Mouse (Mus musculus): ENCODE measurements around the gene Gtpbp6. TPM values are rescaled to one million over a fixed set of nuclear protein-coding genes. Genes with fewer than 3 reads are reported as not detected.

Gtpbp6 gene
- not detected for polyA plus RNA-seq (2014; fragmentation: Illumina TruSeq; extraction: RNeasy Lipid Tissue Mini Kit (QIAGEN cat#74804); ENCODE audit: low read depth, low replicate concordance)

GRCm38 (mm10) chr5:110107581-110108304, at the start of gene Gtpbp6:
Gene Gtpbp6, minus strand, starts transcription at chr5:110108197.

GRCm38 (mm10) chr5:110135293-110136086, 27.5 kb upstream of the Gtpbp6 start, which contains the start of gene Chfr:
Gene Chfr, plus strand, starts transcription at chr5:110135842.

GRCm38 (mm10) chr5:110109991-110110441, 2.0 kb upstream of the Gtpbp6 start, which contains the start of gene Zfp605:
Gene Zfp605, plus strand, starts transcription at chr5:110110092.

GRCm38 (mm10) chr5:110099656-110100580, 8.1 kb downstream of the Gtpbp6 start, which contains the start of gene Plcxd1:
Gene Plcxd1, plus strand, starts transcription at chr5:110099969.

GRCm38 (mm10) chr5:110094030-110094846, 13.8 kb downstream of the Gtpbp6 start, which contains the start of gene Gm35315:
Gene Gm35315, minus strand, starts transcription at chr5:110094420.

GRCm38 (mm10) chr5:110072413-110072812, 35.6 kb downstream of the Gtpbp6 start, which contains the start of gene Gm17655:
Gene Gm17655, minus strand, starts transcription at chr5:110072513.

Other genes with a start within 250 kb of the Gtpbp6 start
- gene Gm15446, start 184.8 kb downstream of the Gtpbp6 start, polyA plus RNA-seq (2014; fragmentation: Illumina TruSeq; extraction: RNeasy Lipid Tissue Mini Kit (QIAGEN cat#74804); ENCODE audit: low read depth, low replicate concordance) = 48.0 TPM
- 48.7 TPM for gene Zfp932, start 111.7 kb downstream of the Gtpbp6 start, polyA plus RNA-seq (2014; fragmentation: Illumina TruSeq; extraction: RNeasy Lipid Tissue Mini Kit (QIAGEN cat#74804); ENCODE audit: low read depth, low replicate concordance)
- 3.6 TPM for gene Gm17655, start 35.7 kb downstream of the Gtpbp6 start, polyA plus RNA-seq (2014; fragmentation: Illumina TruSeq; extraction: RNeasy Lipid Tissue Mini Kit (QIAGEN cat#74804); ENCODE audit: low read depth, low replicate concordance)
- 6.0 TPM for gene Gm35315, start 13.8 kb downstream of the Gtpbp6 start, polyA plus RNA-seq (2014; fragmentation: Illumina TruSeq; extraction: RNeasy Lipid Tissue Mini Kit (QIAGEN cat#74804); ENCODE audit: low read depth, low replicate concordance)
- not detected for gene Plcxd1, start 8.2 kb downstream of the Gtpbp6 start, polyA plus RNA-seq (2014; fragmentation: Illumina TruSeq; extraction: RNeasy Lipid Tissue Mini Kit (QIAGEN cat#74804); ENCODE audit: low read depth, low replicate concordance)
- 4.1 TPM for gene Zfp605, start 1.9 kb upstream of the Gtpbp6 start, polyA plus RNA-seq (2014; fragmentation: Illumina TruSeq; extraction: RNeasy Lipid Tissue Mini Kit (QIAGEN cat#74804); ENCODE audit: low read depth, low replicate concordance)
- 12.9 TPM for gene Chfr, start 27.6 kb upstream of the Gtpbp6 start, polyA plus RNA-seq (2014; fragmentation: Illumina TruSeq; extraction: RNeasy Lipid Tissue Mini Kit (QIAGEN cat#74804); ENCODE audit: low read depth, low replicate concordance)
- 6.9 TPM for gene Golga3, start 68.5 kb upstream of the Gtpbp6 start, polyA plus RNA-seq (2014; fragmentation: Illumina TruSeq; extraction: RNeasy Lipid Tissue Mini Kit (QIAGEN cat#74804); ENCODE audit: low read depth, low replicate concordance)
- gene Ankle2, start 122.8 kb upstream of the Gtpbp6 start, polyA plus RNA-seq (2014; fragmentation: Illumina TruSeq; extraction: RNeasy Lipid Tissue Mini Kit (QIAGEN cat#74804); ENCODE audit: low read depth, low replicate concordance) = 20.7 TPM
- gene Pgam5, start 161.7 kb upstream of the Gtpbp6 start, polyA plus RNA-seq (2014; fragmentation: Illumina TruSeq; extraction: RNeasy Lipid Tissue Mini Kit (QIAGEN cat#74804); ENCODE audit: low read depth, low replicate concordance) = 18.0 TPM
- gene Pxmp2, start 178.0 kb upstream of the Gtpbp6 start, polyA plus RNA-seq (2014; fragmentation: Illumina TruSeq; extraction: RNeasy Lipid Tissue Mini Kit (QIAGEN cat#74804); ENCODE audit: low read depth, low replicate concordance) = 211 TPM
- 1.1 TPM for gene Pole, start 178.1 kb upstream of the Gtpbp6 start, polyA plus RNA-seq (2014; fragmentation: Illumina TruSeq; extraction: RNeasy Lipid Tissue Mini Kit (QIAGEN cat#74804); ENCODE audit: low read depth, low replicate concordance)
- not detected for gene P2rx2, start 235.0 kb upstream of the Gtpbp6 start, polyA plus RNA-seq (2014; fragmentation: Illumina TruSeq; extraction: RNeasy Lipid Tissue Mini Kit (QIAGEN cat#74804); ENCODE audit: low read depth, low replicate concordance)
- not detected for gene Lrcol1, start 236.5 kb upstream of the Gtpbp6 start, polyA plus RNA-seq (2014; fragmentation: Illumina TruSeq; extraction: RNeasy Lipid Tissue Mini Kit (QIAGEN cat#74804); ENCODE audit: low read depth, low replicate concordance)